ENCODE assay signal across 14 mouse cellular contexts in the genomic region with DNA sequence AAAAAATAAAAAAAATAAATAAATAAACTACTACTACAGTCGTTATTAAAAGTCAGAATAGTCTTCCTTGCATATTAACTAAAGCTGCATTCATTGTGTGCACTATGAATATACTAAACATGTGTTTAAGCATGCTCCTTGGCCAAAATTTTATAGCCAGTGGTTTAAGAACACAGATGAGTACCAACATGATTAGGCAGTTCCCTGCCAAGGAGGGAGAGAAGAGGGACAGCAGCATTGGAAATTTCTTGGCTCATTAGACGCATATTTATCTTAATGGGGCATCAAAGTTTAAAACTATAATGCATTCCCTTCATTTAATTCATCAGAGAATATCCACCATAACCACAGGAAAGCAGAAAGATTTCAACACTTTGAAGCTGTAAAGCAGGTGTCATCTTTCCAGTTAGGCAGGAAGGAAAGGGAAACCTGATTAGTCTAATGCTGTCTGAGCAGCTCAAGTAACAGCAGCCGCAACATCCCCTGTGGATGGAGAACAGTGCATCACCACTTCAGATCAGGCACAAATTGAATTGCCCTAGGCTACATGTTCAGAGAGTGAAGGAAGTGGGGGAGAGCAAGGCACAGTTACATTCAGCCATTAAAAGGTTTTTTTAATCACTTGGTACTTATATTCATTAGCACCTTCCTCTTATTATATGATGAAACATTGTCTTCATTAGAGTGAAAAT.
DNase-seq lines count a peak whose midpoint lies in the region; ATAC-seq lines count a peak whose summit lies in the region.
"Had no signal": no experiment of that assay in that cellular context is flagged by ENCODE, and none has a peak within 500 bp of the region (broad histone marks: within the 10 kb centered on the region; RNA-seq: fewer than 3 reads in every experiment).

No protein-coding gene starts in this region.

- peaks cover 3% of the 10 kb centered on the region; the same call in 1 of the 2 replicates for H3K4me1 ChIP-seq in midbrain, embryonic 14.5 days (ENCODE audit: control insufficient read depth, insufficient read depth, low read length)
- H3K4me1 ChIP-seq: embryonic facial prominence, embryonic 15.5 days had no signal

- H3K27ac ChIP-seq in midbrain, embryonic 14.5 days (replicated peaks; ENCODE audit: low read depth, low read length), result no peak overlapping the region
- H3K27ac ChIP-seq: embryonic facial prominence, embryonic 15.5 days had no signal

- no peaks in the 10 kb centered on the region for H3K9me3 ChIP-seq in midbrain, embryonic 14.5 days (ENCODE audit: control insufficient read depth, low read length)
- H3K9me3 ChIP-seq: embryonic facial prominence, embryonic 15.5 days had no signal

- no peaks in the 10 kb centered on the region for H3K36me3 ChIP-seq in midbrain, embryonic 14.5 days (ENCODE audit: control insufficient read depth, insufficient read depth, low read length)
- H3K36me3 ChIP-seq: embryonic facial prominence, embryonic 15.5 days had no signal

- intact Hi-C loops in left cerebral cortex, postnatal 4 days (cut with DNase I), result no loop called here

- no peaks in the 10 kb centered on the region for H3K27me3 ChIP-seq in midbrain, embryonic 14.5 days (ENCODE audit: control insufficient read depth, insufficient read depth, low read length)
- H3K27me3 ChIP-seq: CH12.LX; embryonic facial prominence, embryonic 15.5 days had no signal

- H3K4me2 ChIP-seq in midbrain, embryonic 14.5 days (ENCODE audit: low read length), result no peak overlapping the region
- H3K4me2 ChIP-seq: embryonic facial prominence, embryonic 15.5 days had no signal

- no peak overlapping the region for H3K4me3 ChIP-seq in midbrain, embryonic 14.5 days (replicated peaks; ENCODE audit: low read depth, low read length)
- H3K4me3 ChIP-seq: embryonic facial prominence, embryonic 15.5 days had no signal

- 51% methylated on average over 3 of the region's 3 CpGs for WGBS in midbrain, embryonic 14.5 days

- no peak overlapping the region for H3K9ac ChIP-seq in midbrain, embryonic 14.5 days (replicated peaks; ENCODE audit: low read length)
- H3K9ac ChIP-seq: embryonic facial prominence, embryonic 15.5 days had no signal

- peak; percentile 81; the same call in 1 of the 2 replicates for ATAC-seq in midbrain, embryonic 14.5 days (ENCODE audit: low FRiP score, low TSS enrichment)
- no peak for ATAC-seq in megakaryocyte, adult 5-6 weeks (ENCODE audit: poor library complexity, severe bottlenecking)
- ATAC-seq: Patski had no signal

- peak; percentile 55 for DNase-seq in embryo, embryonic 10 days (ENCODE audit: low spot score)
- no peak for DNase-seq in embryo, embryonic 9.5 days (ENCODE audit: extremely low spot score)
- DNase-seq in embryo, embryonic 10.5 days (ENCODE audit: low spot score), result peak; percentile 27
- peak; percentile 14 for DNase-seq in forelimb bud, embryonic 11.5 days (ENCODE audit: low read depth, low spot score)
- DNase-seq in midbrain, embryonic 14.5 days, result peak; percentile 80
- DNase-seq in left cerebral cortex, postnatal 4 days, result no peak
- DNase-seq in right cerebral cortex, adult 2 months (ENCODE audit: low spot score in 2 of 2), result no peak
- DNase-seq: heart, postnatal 14 days; kidney, adult 11 months; lung, adult 2 months had no signal

Comparison
In these comparisons a context has a peak if more than half of its experiments do, and no peak if none do; other contexts are left out.
1. DNase-seq: peak in embryo, embryonic 10 days (single experiment), embryo, embryonic 10.5 days (single experiment), forelimb bud, embryonic 11.5 days (single experiment) and midbrain, embryonic 14.5 days (single experiment); none in embryo, embryonic 9.5 days (single experiment), left cerebral cortex, postnatal 4 days (single experiment) and right cerebral cortex, adult 2 months (0 of 2).